Mouse (Mus musculus): ENCODE results near the gene Unkl.

Gene Unkl

GRCm38 (mm10) chr17:25210006-25210405 lies 21.8 kb downstream of the Unkl start:
- TF ChIP-seq GATA4 (IDR thresholded peaks at IDR 0.05; ENCODE audit: insufficient replicate concordance, low read length): no peak

GRCm38 (mm10) chr17:25210680-25211466 lies 22.7 kb downstream of the Unkl start:
- TF ChIP-seq GATA4 (IDR thresholded peaks at IDR 0.05; ENCODE audit: insufficient replicate concordance, low read length): no peak

- no peak for TF ChIP-seq GATA4 (IDR thresholded peaks at IDR 0.05; ENCODE audit: insufficient replicate concordance, low read length)
Measured at GRCm38 (mm10) chr17:25211705-25212104, 23.5 kb downstream of the Unkl start.

- no peak for TF ChIP-seq GATA4 (IDR thresholded peaks at IDR 0.05; ENCODE audit: insufficient replicate concordance, low read length)
Measured at GRCm38 (mm10) chr17:25215431-25215830, 27.2 kb downstream of the Unkl start.

GRCm38 (mm10) chr17:25218967-25219366 lies 30.8 kb downstream of the Unkl start:
- TF ChIP-seq GATA4 (IDR thresholded peaks at IDR 0.05; ENCODE audit: insufficient replicate concordance, low read length): no peak

GRCm38 (mm10) chr17:25219492-25220295 lies 31.5 kb downstream of the Unkl start:
- TF ChIP-seq GATA4 (IDR thresholded peaks at IDR 0.05; ENCODE audit: insufficient replicate concordance, low read length): no peak

- TF ChIP-seq GATA4 (IDR thresholded peaks at IDR 0.05; ENCODE audit: insufficient replicate concordance, low read length): no peak
Measured at GRCm38 (mm10) chr17:25220746-25221145, 32.5 kb downstream of the Unkl start.

GRCm38 (mm10) chr17:25221821-25222503 lies 33.8 kb downstream of the Unkl start:
- TF ChIP-seq GATA4 (IDR thresholded peaks at IDR 0.05; ENCODE audit: insufficient replicate concordance, low read length): no peak

- no peak for TF ChIP-seq GATA4 (IDR thresholded peaks at IDR 0.05; ENCODE audit: insufficient replicate concordance, low read length)
Measured at GRCm38 (mm10) chr17:25222951-25223601, 34.9 kb downstream of the Unkl start.

- TF ChIP-seq GATA4 (IDR thresholded peaks at IDR 0.05; ENCODE audit: insufficient replicate concordance, low read length): no peak
Measured at GRCm38 (mm10) chr17:25224586-25225222, 36.5 kb downstream of the Unkl start.

- TF ChIP-seq GATA4 (IDR thresholded peaks at IDR 0.05; ENCODE audit: insufficient replicate concordance, low read length): no peak
Measured at GRCm38 (mm10) chr17:25225659-25226058, 37.5 kb downstream of the Unkl start.

- TF ChIP-seq GATA4 (IDR thresholded peaks at IDR 0.05; ENCODE audit: insufficient replicate concordance, low read length): no peak
Measured at GRCm38 (mm10) chr17:25227991-25228390, 39.8 kb downstream of the Unkl start.

GRCm38 (mm10) chr17:25230700-25231099 lies 42.5 kb downstream of the Unkl start:
- TF ChIP-seq GATA4 (IDR thresholded peaks at IDR 0.05; ENCODE audit: insufficient replicate concordance, low read length): no peak

- no peak for TF ChIP-seq GATA4 (IDR thresholded peaks at IDR 0.05; ENCODE audit: insufficient replicate concordance, low read length)
Measured at GRCm38 (mm10) chr17:25235635-25236034, 47.4 kb downstream of the Unkl start.

All from liver, adult (tissue).